Mouse (Mus musculus): ENCODE measurements around the gene Gm45623.

Gm45623 gene

DNA sequence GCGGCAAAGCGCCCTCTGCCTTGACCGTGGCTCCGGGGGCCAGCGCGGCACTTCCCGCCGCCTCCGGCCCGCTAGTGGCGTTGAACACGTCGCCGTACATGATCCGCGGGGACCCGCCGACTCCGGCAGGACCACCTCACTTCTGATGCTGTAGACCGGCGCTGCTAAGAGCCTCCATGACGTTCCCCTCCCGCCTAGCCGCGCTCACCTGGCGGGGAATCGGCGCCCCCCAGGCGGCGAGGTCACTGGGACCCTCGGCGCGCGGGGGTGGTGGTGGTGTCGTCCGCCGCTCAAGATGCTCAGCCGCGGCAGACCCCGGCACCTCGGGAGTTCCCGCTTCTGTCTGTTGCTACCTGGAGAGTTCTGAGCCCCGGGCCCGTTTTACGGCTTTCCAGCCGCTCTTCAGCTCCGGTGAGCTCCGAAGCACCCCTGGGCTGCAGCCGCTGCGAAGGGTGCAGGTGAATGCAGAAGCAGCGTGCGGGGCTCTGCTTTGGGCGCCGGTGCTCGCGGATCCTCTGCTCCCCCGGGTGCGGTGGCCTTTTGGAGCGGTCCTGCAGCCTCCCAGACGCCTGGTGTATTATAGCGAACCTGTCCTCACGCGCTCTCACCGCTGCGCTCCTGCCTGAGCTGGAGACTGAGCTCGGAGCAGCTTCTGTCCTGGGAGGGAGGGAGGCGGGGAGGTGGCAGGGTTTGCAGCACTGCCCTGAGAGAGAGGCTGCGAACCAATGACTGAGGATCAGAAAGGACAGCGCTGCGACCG, at the start of gene Gm45623:
TSS of gene Gm45623 (minus strand) at position 636 of the 760 bp plus-strand sequence.
- no peak for DNase-seq (ENCODE audit: low read depth in 1 of 2, low spot score in 2 of 2)

DNA sequence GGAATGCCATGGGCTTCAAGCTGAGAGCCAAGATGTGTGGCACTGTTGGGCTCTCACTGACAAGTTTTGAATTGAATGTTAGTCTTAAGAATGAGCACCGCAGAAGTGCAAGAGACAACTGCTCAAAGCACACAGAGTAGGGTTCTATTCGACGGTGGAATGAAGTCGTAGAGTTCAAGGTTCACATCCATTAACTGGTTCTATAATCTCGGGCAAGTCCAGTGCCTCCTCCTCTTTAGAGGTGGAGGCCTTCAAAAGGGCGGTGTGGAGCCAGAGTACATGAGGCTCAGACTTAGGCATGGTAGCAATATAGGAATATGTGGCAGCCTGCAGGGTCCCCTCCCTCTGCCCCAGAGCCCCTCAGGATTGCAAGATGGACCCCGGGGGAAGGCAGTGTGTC, 43.8 kb upstream of the Gm45623 start:
- no peak for DNase-seq (ENCODE audit: low read depth in 1 of 2, low spot score in 2 of 2)

DNA sequence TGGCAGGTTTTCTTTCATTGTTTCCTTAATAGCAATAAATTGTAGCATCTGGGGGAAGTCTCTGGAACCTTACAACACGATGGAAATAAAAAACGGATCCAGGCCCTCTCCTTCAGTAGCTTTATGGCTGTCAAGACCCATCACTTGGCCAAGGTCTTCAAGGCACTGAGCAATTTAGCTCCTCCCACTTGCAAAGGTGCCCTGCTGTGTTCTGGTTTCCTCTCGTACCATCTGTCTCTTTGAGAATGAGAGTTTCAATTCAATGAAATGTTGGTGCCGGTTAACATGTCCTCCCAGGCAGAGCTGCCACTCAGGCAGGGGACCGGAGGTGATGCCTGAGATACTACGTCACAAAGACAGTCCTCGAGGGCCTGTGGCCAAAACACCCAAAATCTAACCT, 41.9 kb upstream of the Gm45623 start:
- no peak for DNase-seq (ENCODE audit: low read depth in 1 of 2, low spot score in 2 of 2)

DNA sequence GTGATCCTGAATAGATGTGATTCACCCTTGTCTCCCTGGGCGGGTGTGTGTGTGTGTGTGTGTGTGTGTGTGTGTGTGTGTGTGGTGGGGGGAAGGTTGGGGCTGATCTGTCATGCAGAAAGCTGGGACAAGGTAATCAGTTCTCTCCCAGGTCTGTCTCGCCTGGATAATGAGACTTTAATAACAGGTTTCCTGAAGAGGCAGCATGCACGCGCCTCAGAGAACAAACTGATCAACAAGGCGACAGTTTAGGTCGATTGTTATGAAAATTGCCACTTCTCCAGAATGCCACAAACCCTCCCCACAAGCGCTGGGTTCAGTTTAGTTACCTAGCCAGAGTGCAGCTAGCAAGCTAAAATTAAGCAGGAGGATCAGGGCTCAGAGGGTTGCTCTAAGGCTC, 40.8 kb upstream of the Gm45623 start:
- no peak for DNase-seq (ENCODE audit: low read depth in 1 of 2, low spot score in 2 of 2)

DNA sequence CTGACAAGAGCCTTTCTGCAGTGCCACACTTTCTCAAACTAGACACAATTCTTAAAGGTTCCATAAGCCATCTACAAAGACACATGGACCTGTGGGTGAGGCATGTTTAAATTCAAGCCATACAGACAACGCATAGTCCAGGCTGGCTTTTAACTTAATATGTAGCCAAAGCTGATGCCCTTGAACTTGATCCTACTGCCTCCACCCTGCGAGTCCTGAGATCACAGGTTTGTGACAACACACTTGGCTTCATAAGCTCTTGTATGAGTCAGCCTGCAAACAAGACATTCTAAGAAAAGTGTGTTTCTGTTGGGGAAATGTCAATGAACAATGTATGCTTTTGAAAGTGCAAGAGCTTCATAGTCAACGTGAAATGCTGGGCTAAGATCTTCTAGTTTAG, 39.2 kb upstream of the Gm45623 start:
- no peak for DNase-seq (ENCODE audit: low read depth in 1 of 2, low spot score in 2 of 2)

DNA sequence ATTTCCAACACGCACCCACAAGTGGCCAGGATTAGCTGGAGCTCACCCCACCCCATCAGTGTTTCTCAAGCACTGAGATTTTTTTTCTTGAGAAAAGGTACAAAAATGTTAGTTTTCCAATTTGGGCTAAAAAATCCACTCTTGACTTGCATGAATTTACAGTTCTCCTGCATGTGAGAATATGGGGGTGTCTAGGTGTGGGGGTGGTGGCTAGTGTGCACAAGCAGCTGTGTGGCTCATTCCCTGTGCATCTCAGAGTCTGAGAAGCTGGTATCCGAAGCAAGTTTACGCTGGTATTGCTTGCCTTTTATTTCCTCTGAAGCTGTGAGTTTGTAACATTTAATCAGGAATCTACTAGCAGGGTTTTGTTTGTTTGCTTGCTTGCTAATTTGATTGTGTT, 37.1 kb upstream of the Gm45623 start:
- DNase-seq (ENCODE audit: low read depth in 1 of 2, low spot score in 2 of 2) = no peak

DNA sequence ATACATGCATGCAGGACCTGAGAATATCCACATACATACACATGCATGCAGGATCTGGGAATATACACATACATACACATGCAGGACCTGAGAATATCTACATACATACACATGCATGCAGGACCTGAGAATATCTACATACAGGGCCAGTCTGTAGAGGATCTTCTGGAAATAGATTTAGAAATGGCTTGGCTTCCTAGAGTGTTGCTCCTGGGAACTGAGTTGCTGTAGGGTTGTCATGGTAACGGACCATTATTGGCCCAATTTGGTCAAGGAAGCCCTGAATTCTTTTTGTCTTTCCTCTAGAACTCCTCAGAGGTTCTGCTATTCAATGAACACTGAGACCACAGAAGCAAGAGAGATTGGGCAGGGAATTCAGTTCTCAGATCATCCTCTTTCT, 29.0 kb upstream of the Gm45623 start:
- DNase-seq (ENCODE audit: low read depth in 1 of 2, low spot score in 2 of 2) = no peak

DNA sequence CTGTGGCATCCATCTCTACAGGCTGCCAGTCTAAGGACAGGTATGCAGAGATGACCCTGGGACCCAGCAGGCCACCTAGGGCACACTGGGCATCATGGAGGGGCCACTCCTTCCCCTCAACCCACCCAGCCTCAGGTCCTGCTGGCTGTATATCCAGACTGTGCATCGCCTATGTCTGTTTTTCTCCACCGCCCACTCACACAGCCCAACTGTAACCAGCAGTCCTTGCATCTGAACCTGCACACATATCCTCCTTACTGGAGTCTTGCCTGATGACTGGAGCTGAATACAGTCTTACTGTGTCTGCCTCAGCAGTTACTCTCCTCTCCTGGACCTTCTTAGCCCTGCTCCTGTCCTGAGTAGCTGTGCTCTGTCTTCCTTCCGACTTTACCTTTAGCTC, 28.1 kb upstream of the Gm45623 start:
- no peak for DNase-seq (ENCODE audit: low read depth in 1 of 2, low spot score in 2 of 2)

DNA sequence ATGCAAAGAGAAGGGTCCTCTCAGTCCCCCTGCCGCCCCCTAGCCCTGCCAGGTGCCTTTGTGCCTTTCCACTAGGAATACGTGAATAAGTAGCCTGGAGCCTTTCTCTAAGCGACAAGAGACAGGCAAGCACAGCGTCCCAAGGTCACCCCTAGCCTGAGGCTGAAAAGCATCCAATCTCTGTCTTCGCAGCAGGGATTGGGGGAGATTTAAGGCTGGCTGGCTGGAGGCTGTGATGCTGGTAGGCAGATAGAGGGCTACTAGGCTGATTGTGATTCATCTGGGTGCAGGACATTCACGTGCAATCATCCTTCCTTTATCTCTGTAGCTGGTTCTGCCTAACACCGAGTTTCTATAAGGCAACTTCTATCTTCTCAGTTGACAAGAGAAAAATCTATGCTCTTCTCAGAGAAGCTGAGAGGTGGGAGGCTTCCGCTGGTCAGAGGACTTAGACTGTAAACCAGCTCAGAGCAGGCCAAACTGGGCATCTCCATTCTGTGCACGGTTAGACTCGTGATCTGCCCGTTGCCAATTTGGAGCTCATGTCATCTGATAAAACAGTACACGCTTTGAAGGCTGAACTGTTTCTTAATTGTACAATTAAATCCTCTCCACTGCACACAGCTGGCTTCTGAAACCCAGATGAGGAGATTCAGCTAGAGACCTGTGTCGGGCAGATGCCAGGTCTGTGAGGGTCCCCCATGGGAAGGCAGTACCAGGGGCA, 27.3 kb upstream of the Gm45623 start:
- DNase-seq (ENCODE audit: low read depth in 1 of 2, low spot score in 2 of 2) = no peak

DNA sequence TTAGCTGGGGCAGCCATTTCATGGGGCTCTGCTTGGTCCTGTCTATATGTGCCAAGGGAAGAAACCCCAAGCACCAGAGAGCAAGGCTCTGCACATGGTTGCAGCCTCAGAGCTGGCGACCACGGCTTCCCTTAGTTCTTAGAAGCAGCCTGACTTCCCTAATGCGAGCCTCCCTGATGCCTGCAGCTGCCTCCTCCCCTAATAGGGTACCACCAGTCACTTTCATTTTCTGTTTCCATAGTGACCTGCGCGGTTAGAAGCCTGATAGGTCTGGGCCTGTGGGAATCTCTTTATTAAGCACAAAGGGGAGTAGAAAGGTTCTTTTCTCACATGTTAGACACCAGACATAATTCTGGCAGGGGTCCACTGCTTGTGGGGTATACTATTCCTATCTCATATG, 20.7 kb upstream of the Gm45623 start:
- no peak for DNase-seq (ENCODE audit: low read depth in 1 of 2, low spot score in 2 of 2)

DNA sequence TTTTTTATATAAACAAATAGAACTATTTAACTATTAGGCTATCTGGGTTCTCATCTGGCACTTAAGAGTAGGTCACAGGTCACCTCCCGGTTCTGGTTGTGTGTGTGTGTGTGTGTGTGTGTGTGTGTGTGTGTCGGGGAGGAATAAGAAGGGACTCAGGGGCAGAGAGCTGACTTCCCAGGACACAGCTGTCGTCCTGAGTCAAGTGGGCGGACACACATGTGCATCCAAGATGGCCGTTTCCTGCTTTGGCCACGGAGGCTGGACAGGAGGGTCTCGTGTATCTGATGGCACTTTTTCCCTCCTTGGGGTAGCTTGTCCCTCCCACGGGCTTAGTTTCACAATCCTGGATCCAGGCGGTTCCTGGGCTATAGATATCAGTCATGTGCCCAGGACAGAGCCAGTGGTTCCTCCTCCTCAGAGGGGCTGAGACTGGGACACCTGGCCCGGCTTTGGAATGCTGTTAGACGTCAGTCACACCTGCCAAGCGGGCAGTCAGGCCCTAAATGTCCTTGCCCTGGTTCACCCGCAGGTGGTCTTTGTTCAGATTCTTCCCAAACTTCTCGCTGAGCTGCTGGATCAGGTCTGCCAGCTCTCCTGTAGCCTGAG, 19.7 kb upstream of the Gm45623 start:
- no peak for DNase-seq (ENCODE audit: low read depth in 1 of 2, low spot score in 2 of 2)

DNA sequence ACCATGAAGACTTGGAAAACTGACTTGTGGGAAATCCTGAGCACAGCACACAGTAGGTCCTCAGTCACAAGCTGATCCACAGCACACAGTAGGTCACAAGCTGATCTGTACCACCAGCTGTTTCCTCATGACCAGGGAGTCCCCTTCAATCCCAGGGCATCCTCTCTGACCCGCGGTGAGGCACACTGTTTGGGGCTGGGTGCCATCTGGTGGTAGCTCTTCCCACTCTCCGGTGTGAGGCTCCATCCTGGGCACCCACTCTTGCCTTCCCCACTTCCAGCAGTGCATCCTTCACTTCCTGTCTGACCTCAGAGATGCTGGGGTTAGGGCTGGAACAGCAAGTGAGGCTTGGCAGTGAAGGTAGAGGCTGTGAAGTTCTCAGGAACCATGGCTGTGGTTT, 19.0 kb upstream of the Gm45623 start:
- DNase-seq (ENCODE audit: low read depth in 1 of 2, low spot score in 2 of 2) = no peak

DNA sequence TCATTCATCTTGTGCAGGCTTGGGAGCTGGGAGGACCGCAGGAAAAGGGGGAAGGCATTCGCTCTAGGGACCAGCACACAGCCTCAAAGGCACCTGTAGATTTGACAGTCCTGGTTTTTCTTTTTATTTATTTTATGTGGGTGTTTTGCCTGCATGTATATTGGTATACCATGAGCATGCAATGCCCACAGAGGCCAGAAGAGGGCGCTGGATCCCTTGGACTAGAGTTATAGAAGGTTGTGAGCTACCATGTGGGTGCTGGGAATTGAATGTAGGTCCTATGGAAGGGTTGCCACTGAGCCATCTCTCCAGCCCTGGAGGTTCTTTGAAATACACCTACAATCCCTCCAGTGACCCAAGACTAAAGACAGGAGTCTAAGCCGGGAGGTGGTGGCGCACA, 17.2 kb upstream of the Gm45623 start:
- DNase-seq (ENCODE audit: low read depth in 1 of 2, low spot score in 2 of 2) = no peak

DNA sequence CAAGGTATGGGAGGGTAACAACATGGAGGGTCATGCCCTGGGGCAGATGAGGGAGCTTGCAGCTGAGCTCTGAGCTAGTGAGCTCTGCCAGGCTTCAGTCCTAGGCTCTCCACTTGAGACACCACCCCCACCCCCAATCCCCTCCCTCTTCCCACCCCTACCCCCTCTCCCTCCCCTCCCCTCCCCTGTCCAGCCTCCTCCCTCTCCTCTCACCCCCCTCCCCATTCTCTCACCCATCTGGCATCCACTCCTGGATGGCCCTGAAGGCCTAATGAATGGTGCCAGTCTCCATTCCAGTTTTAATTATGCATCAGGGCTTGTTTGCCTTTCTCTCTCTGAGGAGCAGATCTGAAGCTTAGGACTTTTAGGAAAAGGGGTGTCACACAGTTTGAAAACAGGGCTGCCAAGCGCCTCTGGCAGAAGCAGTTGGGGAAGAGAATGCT, 16.5 kb upstream of the Gm45623 start:
- no peak for DNase-seq (ENCODE audit: low read depth in 1 of 2, low spot score in 2 of 2)

DNA sequence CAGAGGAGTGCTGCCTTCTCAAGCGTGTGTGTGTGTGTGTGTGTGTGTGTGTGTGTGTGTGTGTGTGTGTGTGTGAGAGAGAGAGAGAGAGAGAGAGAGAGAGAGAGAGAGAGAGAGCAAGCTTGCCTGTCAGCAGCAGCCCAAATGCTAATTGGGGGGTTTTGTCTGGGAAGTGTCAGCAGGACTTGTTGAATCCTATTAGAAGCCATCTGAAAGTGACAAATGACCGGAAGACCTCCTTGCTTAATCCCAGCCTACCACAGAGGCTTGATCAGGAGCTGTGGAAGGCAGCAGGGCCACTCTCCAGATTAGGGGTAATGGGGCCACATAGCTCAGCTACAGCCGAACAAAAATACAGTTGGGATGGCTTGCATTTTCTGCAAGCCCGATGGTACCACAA, 15.8 kb upstream of the Gm45623 start:
- no peak for DNase-seq (ENCODE audit: low read depth in 1 of 2, low spot score in 2 of 2)

DNA sequence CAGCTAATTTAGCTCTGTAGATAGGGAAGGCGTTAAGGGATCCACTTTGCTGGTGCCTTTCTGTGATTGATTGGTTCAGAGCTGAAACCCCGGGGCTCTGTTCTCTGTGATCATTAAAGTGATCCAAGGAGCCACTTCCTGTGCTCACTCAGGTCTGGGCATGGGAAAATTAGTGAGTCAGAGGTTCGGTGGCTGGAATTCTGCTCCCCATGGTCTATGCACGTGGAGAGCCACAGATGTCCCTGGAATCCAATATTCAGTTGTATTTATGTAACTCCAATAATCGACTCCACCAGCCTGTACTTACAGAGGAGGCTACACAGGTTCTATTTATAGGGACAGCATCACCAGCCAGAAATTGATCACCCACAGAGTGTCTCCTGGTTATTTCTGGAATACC, 12.6 kb upstream of the Gm45623 start:
- no peak for DNase-seq (ENCODE audit: low read depth in 1 of 2, low spot score in 2 of 2)

DNA sequence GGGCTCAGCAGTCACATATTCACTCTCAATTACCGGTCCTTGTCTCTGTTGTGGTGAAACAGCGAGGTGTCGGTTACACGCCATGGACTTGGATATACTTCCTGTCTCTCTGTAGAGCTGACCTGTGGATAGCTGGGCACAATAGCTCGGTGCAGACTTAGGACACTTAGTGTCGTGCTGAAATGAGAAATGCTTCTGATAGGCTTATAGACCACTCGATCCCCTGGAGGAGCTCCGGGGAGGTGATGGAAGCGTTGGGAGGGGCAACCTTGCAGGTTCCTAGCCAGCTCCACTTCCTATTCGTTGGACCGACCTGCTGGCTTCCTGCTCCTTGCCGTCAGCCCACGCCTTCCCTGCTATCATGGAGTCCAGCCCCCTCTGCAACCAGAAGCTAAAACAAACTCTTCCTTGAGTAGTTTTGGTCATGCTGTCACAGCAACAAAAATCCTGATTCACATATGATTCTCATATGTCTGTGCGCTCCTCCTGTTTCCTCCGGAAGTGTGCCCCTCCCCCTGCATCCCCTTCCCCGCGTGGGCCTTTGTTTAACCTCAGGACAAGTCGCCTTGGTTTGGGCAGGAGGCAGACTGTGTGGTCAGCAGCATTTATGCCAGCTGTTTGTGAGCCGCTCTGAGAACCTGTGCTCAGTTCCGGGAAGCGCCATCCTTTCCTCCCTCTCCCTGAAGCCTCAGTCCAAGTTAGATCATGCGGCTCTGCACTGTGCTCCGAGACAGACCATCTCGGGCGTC, 11.8 kb upstream of the Gm45623 start:
- no peak for DNase-seq (ENCODE audit: low read depth in 1 of 2, low spot score in 2 of 2)

DNA sequence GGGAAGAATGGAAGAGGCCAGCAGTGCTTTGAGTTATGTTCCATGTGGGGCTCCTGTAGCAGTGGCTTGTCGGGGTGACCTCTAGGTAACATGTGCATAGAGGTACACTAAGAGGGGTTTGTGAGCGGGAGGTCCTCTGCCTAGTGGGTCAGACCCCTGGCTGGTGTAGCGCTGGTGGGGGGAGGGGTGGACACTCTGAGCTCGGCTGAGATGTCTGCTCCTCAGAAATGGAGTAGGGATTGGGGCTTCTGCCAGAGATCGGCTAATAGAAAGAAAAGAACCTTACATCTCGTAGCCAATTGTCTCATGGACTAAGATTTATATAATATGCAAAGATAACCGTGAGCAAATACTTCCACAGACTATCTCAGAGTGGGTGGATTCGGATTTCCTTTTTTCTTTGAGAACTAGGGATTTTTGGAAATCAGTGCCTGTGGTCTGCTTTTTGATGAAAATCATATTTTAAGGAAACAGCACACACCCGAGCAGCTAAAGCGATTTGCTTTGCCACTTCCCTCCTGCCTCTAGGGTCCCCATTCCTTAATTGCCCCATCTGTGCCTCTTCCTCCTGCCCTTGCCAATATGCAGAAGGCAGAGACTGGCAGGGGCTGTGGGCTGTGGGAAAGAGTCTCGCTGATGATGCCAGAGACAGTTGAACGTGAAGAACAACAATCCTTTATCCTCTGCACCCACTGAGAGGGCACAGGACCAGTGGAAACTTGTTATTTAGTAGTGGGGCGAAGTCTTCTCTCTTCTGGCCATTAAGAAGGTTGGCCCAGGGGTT, 9.0 kb upstream of the Gm45623 start:
- no peak for DNase-seq (ENCODE audit: low read depth in 1 of 2, low spot score in 2 of 2)

DNA sequence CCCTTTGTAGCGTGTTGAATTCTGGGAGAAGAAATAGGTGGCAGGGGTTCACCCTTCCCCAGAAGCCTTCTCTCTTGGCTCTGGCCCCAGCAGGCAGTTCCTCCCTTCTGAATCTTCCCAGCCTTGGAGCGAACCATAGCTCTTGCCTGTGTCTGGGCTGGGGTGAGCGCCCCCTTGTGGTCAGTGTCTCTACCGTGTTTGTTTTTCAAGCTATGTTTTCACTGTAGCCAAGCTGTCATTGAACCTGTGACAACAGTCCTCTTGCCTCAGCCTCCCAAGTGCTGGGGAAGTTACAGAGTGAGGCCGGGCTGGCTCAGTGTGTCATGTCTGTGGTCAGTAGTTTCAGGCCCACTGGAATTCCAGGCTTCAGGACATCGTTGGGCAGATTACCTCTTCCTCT, 4.9 kb upstream of the Gm45623 start:
- peak; percentile 34 to 47 for DNase-seq (ENCODE audit: low read depth in 1 of 2, low spot score in 2 of 2)

DNA sequence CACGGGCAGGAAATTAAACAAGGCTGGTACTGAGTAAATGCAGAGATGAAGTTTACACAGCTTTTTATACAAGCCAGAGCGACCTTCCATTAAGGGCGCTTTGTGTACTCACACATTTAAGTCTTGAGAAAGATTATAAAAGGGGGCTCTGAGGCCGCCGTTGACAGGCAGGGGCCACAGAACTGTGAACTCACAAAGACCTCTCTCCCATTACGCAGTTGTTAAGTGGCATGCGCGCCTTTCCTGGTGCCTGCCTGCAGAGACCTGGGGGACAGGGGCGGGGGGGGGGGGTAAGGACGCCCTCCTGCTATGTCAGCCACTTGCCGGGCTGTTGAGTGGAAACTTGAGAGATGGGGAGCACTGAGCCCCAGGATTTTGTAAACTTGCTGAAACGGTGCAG, 3.6 kb upstream of the Gm45623 start:
- DNase-seq (ENCODE audit: low read depth in 1 of 2, low spot score in 2 of 2) = no peak

DNA sequence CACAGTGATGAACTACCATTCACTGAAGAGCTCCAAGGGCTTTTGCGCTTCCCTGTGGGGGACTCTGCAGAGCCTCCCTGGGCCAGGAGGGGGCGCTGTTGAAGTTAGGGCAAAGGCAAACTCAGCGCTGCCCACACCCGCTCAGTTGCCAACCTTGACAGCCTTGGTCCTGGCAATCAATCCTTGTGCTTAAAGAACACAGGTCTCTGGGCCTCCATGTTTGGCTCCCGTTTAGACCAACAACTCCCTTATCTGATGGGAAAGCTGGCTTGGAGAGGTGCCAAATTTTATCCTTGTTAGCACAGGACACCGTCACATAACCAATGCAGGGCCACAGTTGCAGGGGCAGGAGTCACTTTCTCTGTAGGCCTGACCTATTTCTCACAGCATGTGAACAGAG, 2.2 kb upstream of the Gm45623 start:
- DNase-seq (ENCODE audit: low read depth in 1 of 2, low spot score in 2 of 2) = no peak
